Mouse (Mus musculus) neural tube, embryonic 14.5 days (tissue): ENCODE data around the gene Erc2. TPM values are rescaled to one million over a fixed set of nuclear protein-coding genes. Genes with fewer than 3 reads are reported as not detected.

ENCODE experiments used
- ATAC-seq: fragments of 200-750 bp; cut with Nextera tagmentation; 2 replicates; pipeline ENCODE4 v1.8.0; 2017; ENCODE audit warnings: low read depth, mild to moderate bottlenecking, moderate TSS enrichment, moderate library complexity
- H3K27ac ChIP-seq: fragments of 300-500 bp; sonication (generic); 2 replicates; pipeline ENCODE4 v1.5.1; 2014; ENCODE audit warnings: low read depth, mild to moderate bottlenecking, control low read depth, low read length, moderate library complexity, mixed read lengths
- H3K27me3 ChIP-seq: fragments of 300-500 bp; sonication (generic); 2 replicates; pipeline ENCODE4 v1.6.1; 2014; ENCODE audit warnings: low read length; ENCODE audit not compliant: control insufficient read depth, insufficient read depth
- H3K36me3 ChIP-seq: fragments of 300-500 bp; sonication (generic); 2 replicates; pipeline ENCODE4 v1.6.1; 2014; ENCODE audit warnings: low read length, mixed read lengths; ENCODE audit not compliant: control insufficient read depth, insufficient read depth
- H3K4me1 ChIP-seq: fragments of 300-500 bp; sonication (generic); 2 replicates; pipeline ENCODE4 v1.6.1; 2014; ENCODE audit warnings: low read length; ENCODE audit not compliant: control insufficient read depth, insufficient read depth
- H3K4me2 ChIP-seq: fragments of 300-500 bp; sonication (generic); 2 replicates; pipeline ENCODE4 v1.6.1; 2014; ENCODE audit warnings: mild to moderate bottlenecking, low read depth, low read length, control low read depth
- H3K4me3 ChIP-seq: fragments of 300-500 bp; sonication (generic); 2 replicates; pipeline ENCODE4 v1.5.1; 2014; ENCODE audit warnings: low read depth, low read length, control low read depth, mixed read lengths
- H3K9ac ChIP-seq: fragments of 300-500 bp; sonication (generic); replicated peaks from 2 replicates; pipeline ENCODE4 v1.6.1; 2014; ENCODE audit warnings: low read depth, mild to moderate bottlenecking, control low read depth, low read length, mixed read lengths
- H3K9me3 ChIP-seq: fragments of 300-500 bp; sonication (generic); 2 replicates; pipeline ENCODE4 v1.6.1; 2016; ENCODE audit warnings: low read length; ENCODE audit not compliant: control insufficient read depth
- WGBS: fragments of 180-500 bp; shearing (Covaris S2); extraction: QIAGEN DNeasy Blood & Tissue Kit; methylation state at CpG from one replicate; pipeline ENCODE4 v1.1.7; 2014; 5-methylcytosine and 5-hydroxymethylcytosine counted together
- polyA plus RNA-seq: library from polyadenylated mRNA; unstranded; fragments of >200 nt; fragmentation: Nextera tagmentation; extraction: Ambion mirVana; gene quantifications from 2 replicates; pipeline ENCODE4 v1.2.1, GENCODE M21; 2014

The Erc2 gene
- polyA plus RNA-seq, 1 experiment from 2014 or later = 117 TPM

GRCm38 (mm10) chr14:28456372-28457076 is 834.3 kb downstream of the Erc2 start:
- H3K4me1 ChIP-seq = no peaks in the 10 kb centered on the region
- peaks cover 2% of the 10 kb centered on the region for H3K27me3 ChIP-seq
- H3K9ac ChIP-seq = no peak overlapping the region
- no peak overlapping the region for H3K4me3 ChIP-seq
- 78% methylated on average over 7 of the region's 7 CpGs for WGBS
- H3K36me3 ChIP-seq = no peaks in the 10 kb centered on the region
- ATAC-seq = no peak
- no peaks in the 10 kb centered on the region for H3K9me3 ChIP-seq
- H3K27ac ChIP-seq = no peak overlapping the region
- no peak overlapping the region for H3K4me2 ChIP-seq

- Histone ChIP-seq H3K36me3 (no peaks in the 10 kb centered on the region), H3K4me3 (no peak overlapping the region), H3K27ac (no peak overlapping the region), H3K9me3 (no peaks in the 10 kb centered on the region), H3K9ac (no peak overlapping the region), H3K4me1 (no peaks in the 10 kb centered on the region), H3K27me3 (peaks cover 2% of the 10 kb centered on the region), H3K4me2 (no peak overlapping the region)
- 77% methylated on average over 3 of the region's 3 CpGs for WGBS
- no peak for ATAC-seq
Measured at GRCm38 (mm10) chr14:28457428-28457827, 835.2 kb downstream of the Erc2 start.

- H3K9ac ChIP-seq = no peak overlapping the region
- ATAC-seq = no peak
- no peak overlapping the region for H3K4me2 ChIP-seq
- H3K36me3 ChIP-seq = no peaks in the 10 kb centered on the region
- no peak overlapping the region for H3K4me3 ChIP-seq
- no peak overlapping the region for H3K27ac ChIP-seq
- H3K9me3 ChIP-seq = no peaks in the 10 kb centered on the region
- H3K27me3 ChIP-seq = no peaks in the 10 kb centered on the region
- 42% methylated on average over 5 of the region's 5 CpGs for WGBS
- H3K4me1 ChIP-seq = peaks cover 9% of the 10 kb centered on the region; the same call in 1 of the 2 replicates
Measured at GRCm38 (mm10) chr14:28467956-28468355, 845.7 kb downstream of the Erc2 start.

GRCm38 (mm10) chr14:28469696-28470095 is 847.5 kb downstream of the Erc2 start:
- peaks cover 9% of the 10 kb centered on the region; the same call in 1 of the 2 replicates for H3K4me1 ChIP-seq
- H3K36me3 ChIP-seq = no peaks in the 10 kb centered on the region
- WGBS = 10% methylated on average over 4 of the region's 4 CpGs
- H3K9me3 ChIP-seq = no peaks in the 10 kb centered on the region
- H3K4me2 ChIP-seq = no peak overlapping the region
- H3K4me3 ChIP-seq = no peak overlapping the region
- H3K27me3 ChIP-seq = no peaks in the 10 kb centered on the region
- no peak overlapping the region for H3K27ac ChIP-seq
- ATAC-seq = no peak
- H3K9ac ChIP-seq = 0 out of 2 replicates have a peak overlapping the region, but pooled peaks have one; percentile 21

GRCm38 (mm10) chr14:28470212-28470611 is 848.0 kb downstream of the Erc2 start:
- Histone ChIP-seq H3K27me3 (no peaks in the 10 kb centered on the region), H3K9me3 (no peaks in the 10 kb centered on the region), H3K4me3 (no peak overlapping the region), H3K4me1 (peaks cover 9% of the 10 kb centered on the region; the same call in 1 of the 2 replicates), H3K36me3 (no peaks in the 10 kb centered on the region), H3K4me2 (no peak overlapping the region), H3K9ac (no peak overlapping the region), H3K27ac (no peak overlapping the region)
- ATAC-seq = no peak
- 38% methylated on average over 6 of the region's 6 CpGs for WGBS

GRCm38 (mm10) chr14:28475012-28475411 is 852.8 kb downstream of the Erc2 start:
- ATAC-seq = peak; percentile 77
- no peaks in the 10 kb centered on the region for H3K9me3 ChIP-seq
- H3K9ac ChIP-seq = no peak overlapping the region
- H3K4me2 ChIP-seq = 0 out of 2 replicates have a peak overlapping the region, but pooled peaks have one; percentile 9
- peaks cover 7% of the 10 kb centered on the region; the same call in 1 of the 2 replicates for H3K4me1 ChIP-seq
- no peaks in the 10 kb centered on the region for H3K36me3 ChIP-seq
- peak overlapping the region; percentile 22; the same call in 1 of the 2 replicates for H3K27ac ChIP-seq
- H3K27me3 ChIP-seq = no peaks in the 10 kb centered on the region
- 6% methylated on average over 3 of the region's 3 CpGs for WGBS
- no peak overlapping the region for H3K4me3 ChIP-seq

- Histone ChIP-seq H3K4me3 (no peak overlapping the region), H3K27ac (peak overlapping the region; percentile 22; the same call in 1 of the 2 replicates), H3K27me3 (no peaks in the 10 kb centered on the region), H3K9ac (no peak overlapping the region), H3K4me2 (0 out of 2 replicates have a peak overlapping the region, but pooled peaks have one; percentile 9), H3K9me3 (no peaks in the 10 kb centered on the region), H3K36me3 (no peaks in the 10 kb centered on the region), H3K4me1 (peaks cover 4% of the 10 kb centered on the region; the same call in 1 of the 2 replicates)
- 5% methylated on average over 7 of the region's 7 CpGs for WGBS
- ATAC-seq = peak; percentile 72
Measured at GRCm38 (mm10) chr14:28475421-28475820, 853.2 kb downstream of the Erc2 start.

- no peaks in the 10 kb centered on the region for H3K9me3 ChIP-seq
- H3K27me3 ChIP-seq = no peaks in the 10 kb centered on the region
- 53% methylated on average over 3 of the region's 3 CpGs for WGBS
- no peak overlapping the region for H3K4me2 ChIP-seq
- ATAC-seq = no peak
- H3K9ac ChIP-seq = no peak overlapping the region
- H3K4me3 ChIP-seq = no peak overlapping the region
- H3K4me1 ChIP-seq = peaks cover 4% of the 10 kb centered on the region; the same call in 1 of the 2 replicates
- H3K27ac ChIP-seq = no peak overlapping the region
- no peaks in the 10 kb centered on the region for H3K36me3 ChIP-seq
Measured at GRCm38 (mm10) chr14:28476746-28477145, 854.5 kb downstream of the Erc2 start.

GRCm38 (mm10) chr14:28480866-28481265 is 858.6 kb downstream of the Erc2 start:
- Histone ChIP-seq H3K4me2 (no peak overlapping the region), H3K9me3 (no peaks in the 10 kb centered on the region), H3K36me3 (no peaks in the 10 kb centered on the region), H3K27ac (no peak overlapping the region), H3K4me1 (no peaks in the 10 kb centered on the region; the same call in 1 of the 2 replicates), H3K9ac (no peak overlapping the region), H3K4me3 (no peak overlapping the region), H3K27me3 (no peaks in the 10 kb centered on the region)
- WGBS = 90% methylated on average over 1 of the region's 1 CpGs
- ATAC-seq = no peak
